Mouse (Mus musculus): ENCODE results near the gene Neurod4.

DNA sequence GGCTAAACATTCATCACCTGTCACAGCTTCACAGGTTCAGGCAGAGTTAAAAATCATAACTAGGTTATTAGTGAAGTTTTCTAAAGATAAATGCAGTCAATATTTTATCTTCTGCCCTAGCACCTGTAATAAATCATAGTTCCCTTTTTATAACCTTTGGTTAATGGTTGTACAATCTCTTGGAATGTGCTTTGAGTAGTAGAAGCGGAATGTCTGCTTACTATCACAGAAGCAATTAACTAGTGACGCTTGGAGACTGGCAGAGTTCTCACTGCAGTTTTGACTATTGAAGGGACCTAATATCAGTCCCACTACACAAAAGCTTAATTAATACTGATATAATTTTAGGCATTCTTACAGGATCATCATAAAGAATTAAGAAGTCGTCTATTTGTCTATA is 55.0 kb downstream of the Neurod4 start:
- TF ChIP-seq CTCF (IDR thresholded peaks at IDR 0.05; ENCODE audit: control insufficient read depth, insufficient read depth, low read length) (no peak), POLR2A (IDR thresholded peaks at IDR 0.05; ENCODE audit: borderline replicate concordance, control insufficient read depth, low read depth, low read length) (no peak)
